Mouse (Mus musculus) intestine, embryonic 16.5 days (tissue): ENCODE measurements around the gene Map1s. TPM values are rescaled to one million over a fixed set of nuclear protein-coding genes. Genes with fewer than 3 reads are reported as not detected.

Experiments used
- ATAC-seq: fragments of 200-750 bp; cut with Nextera tagmentation; 2 replicates; pipeline ENCODE4 v1.8.0; 2017; ENCODE audit warnings: moderate TSS enrichment, moderate library complexity
- H3K27ac ChIP-seq: fragments of 300-500 bp; sonication (generic); 2 replicates; pipeline ENCODE4 v1.5.1; 2014; ENCODE audit warnings: mild to moderate bottlenecking, low read length
- H3K27me3 ChIP-seq: fragments of 300-500 bp; sonication (generic); replicated peaks from 2 replicates; pipeline ENCODE4 v1.6.1; 2014; ENCODE audit warnings: low read length, control low read depth, mixed read lengths; ENCODE audit not compliant: control insufficient read depth, insufficient read depth
- H3K36me3 ChIP-seq: fragments of 300-500 bp; sonication (generic); 2 replicates; pipeline ENCODE4 v1.6.1; 2014; ENCODE audit warnings: low read length, control low read depth; ENCODE audit not compliant: control insufficient read depth, insufficient read depth
- H3K4me1 ChIP-seq: fragments of 300-500 bp; sonication (generic); 2 replicates; pipeline ENCODE4 v1.6.1; 2014; ENCODE audit warnings: low read length, control low read depth, mixed read lengths; ENCODE audit not compliant: control insufficient read depth, insufficient read depth
- H3K4me2 ChIP-seq: fragments of 300-500 bp; sonication (generic); 2 replicates; pipeline ENCODE4 v1.6.1; 2014; ENCODE audit warnings: low read depth, low read length, control low read depth
- H3K4me3 ChIP-seq: fragments of 300-500 bp; sonication (generic); 2 replicates; pipeline ENCODE4 v1.5.1; 2014; ENCODE audit warnings: mild to moderate bottlenecking, low read length
- H3K9ac ChIP-seq: fragments of 300-500 bp; sonication (generic); 2 replicates; pipeline ENCODE4 v1.6.1; 2014; ENCODE audit warnings: low read depth, low read length
- H3K9me3 ChIP-seq: fragments of 300-500 bp; sonication (generic); 2 replicates; pipeline ENCODE4 v1.6.1; 2016; ENCODE audit warnings: low read length, control low read depth; ENCODE audit not compliant: control insufficient read depth
- WGBS: fragments of 180-500 bp; shearing (Covaris S2); extraction: QIAGEN DNeasy Blood & Tissue Kit; methylation state at CpG from one replicate; pipeline ENCODE4 v1.1.7; 2014; 5-methylcytosine and 5-hydroxymethylcytosine counted together
- microRNA counts: library from miRNA; unstranded; fragments of <30 nt; microRNA quantifications from one replicate; lab custom pipeline; 2016
- microRNA-seq: library from miRNA; unstranded; fragments of <30 nt; microRNA quantifications from one replicate; pipeline ENCODE4, GENCODE M21; 2016
- polyA plus RNA-seq: library from polyadenylated mRNA; unstranded; fragments of >200 nt; fragmentation: Nextera tagmentation; extraction: Ambion mirVana; gene quantifications from 2 replicates; pipeline ENCODE4 v1.2.1, GENCODE M21; 2015

The Map1s gene
- polyA plus RNA-seq, 1 experiment from 2014 or later = 32.6 TPM

GRCm38 (mm10) chr8:70949847-70950246, 44.1 kb downstream of the Map1s start:
- Histone ChIP-seq H3K4me2 (no peak overlapping the region), H3K4me1 (no peaks in the 10 kb centered on the region), H3K27ac (no peak overlapping the region), H3K36me3 (no peaks in the 10 kb centered on the region), H3K27me3 (no peaks in the 10 kb centered on the region), H3K9me3 (no peaks in the 10 kb centered on the region), H3K9ac (no peak overlapping the region), H3K4me3 (no peak overlapping the region)
- ATAC-seq = no peak
- 66% methylated on average over 1 of the region's 1 CpGs for WGBS

GRCm38 (mm10) chr8:70960703-70961472, 55.2 kb downstream of the Map1s start:
- ATAC-seq = no peak
- H3K27ac ChIP-seq = no peak overlapping the region
- 66% methylated on average over 14 of the region's 14 CpGs for WGBS

GRCm38 (mm10) chr8:70964159-70964558, 58.4 kb downstream of the Map1s start:
- H3K36me3 ChIP-seq = no peaks in the 10 kb centered on the region
- H3K4me3 ChIP-seq = no peak overlapping the region
- H3K27ac ChIP-seq = no peak overlapping the region
- no peaks in the 10 kb centered on the region for H3K4me1 ChIP-seq
- no peaks in the 10 kb centered on the region for H3K9me3 ChIP-seq
- no peak overlapping the region for H3K4me2 ChIP-seq
- peak; percentile 38; the same call in 1 of the 2 replicates for ATAC-seq
- no peak overlapping the region for H3K9ac ChIP-seq
- WGBS = 2% methylated on average over 3 of the region's 3 CpGs
- H3K27me3 ChIP-seq = no peaks in the 10 kb centered on the region

More at GRCm38 (mm10) chr8:70960703-70961472, 55.2 kb downstream of the Map1s start:
- Histone ChIP-seq H3K9me3 (no peaks in the 10 kb centered on the region), H3K9ac (no peak overlapping the region), H3K4me2 (no peak overlapping the region), H3K27me3 (no peaks in the 10 kb centered on the region), H3K4me3 (no peak overlapping the region), H3K4me1 (no peaks in the 10 kb centered on the region), H3K36me3 (no peaks in the 10 kb centered on the region)

- H3K9me3 ChIP-seq = no peaks in the 10 kb centered on the region
- ATAC-seq = no peak
- H3K4me2 ChIP-seq = no peak overlapping the region
- H3K27ac ChIP-seq = no peak overlapping the region
- H3K27me3 ChIP-seq = no peaks in the 10 kb centered on the region
- H3K4me1 ChIP-seq = no peaks in the 10 kb centered on the region
- H3K9ac ChIP-seq = no peak overlapping the region
- H3K36me3 ChIP-seq = no peaks in the 10 kb centered on the region
- H3K4me3 ChIP-seq = no peak overlapping the region
Observed at GRCm38 (mm10) chr8:70964861-70965260, 59.1 kb downstream of the Map1s start.

MicroRNAs within 50 kb of the gene (microRNA counts, 519-probe panel; counts per million panel counts)
- 35.7 counts per million for microRNA mmu-miR-1969 (lab: Ali Mortazavi, UCI)

Small RNAs within 50 kb of the gene (microRNA-seq; reads per million reads assigned to microRNA genes)
- gene Mir1969 (1.4 reads per million), gene Mir7067 (0.68 reads per million)

Other genes starting within 250 kb of the Map1s start
- 88.3 and 101 TPM in 2 replicates for gene Pgpep1, start 245.5 kb upstream of the Map1s start, polyA plus RNA-seq
- 228 and 246 TPM in 2 replicates for gene Lsm4, start 232.7 kb upstream of the Map1s start, polyA plus RNA-seq
- gene Jund, start 207.0 kb upstream of the Map1s start, polyA plus RNA-seq = 37.3 and 52.2 TPM in 2 replicates
- gene Iqcn, start 202.5 kb upstream of the Map1s start, polyA plus RNA-seq = not detected in 2 replicates
- gene Gm3336, start 187.4 kb upstream of the Map1s start, polyA plus RNA-seq = 3.3 and 4.1 TPM in 2 replicates
- gene Pde4c, start 182.2 kb upstream of the Map1s start, polyA plus RNA-seq = 0.28 and 0.64 TPM in 2 replicates
- gene Rab3a, start 151.3 kb upstream of the Map1s start, polyA plus RNA-seq = 24.9 and 25.6 TPM in 2 replicates
- gene Mpv17l2, start 145.0 kb upstream of the Map1s start, polyA plus RNA-seq = 78.6 and 79.8 TPM in 2 replicates
- gene Pik3r2, start 129.2 kb upstream of the Map1s start, polyA plus RNA-seq = 63.7 and 65.3 TPM in 2 replicates
- 12.9 and 15.1 TPM in 2 replicates for gene Mast3, start 100.9 kb upstream of the Map1s start, polyA plus RNA-seq
- gene Il12rb1, start 97.5 kb upstream of the Map1s start, polyA plus RNA-seq = 0.27 and 0.34 TPM in 2 replicates
- gene Arrdc2, start 66.2 kb upstream of the Map1s start, polyA plus RNA-seq = 8.3 and 9.0 TPM in 2 replicates
- gene Kcnn1, start 42.7 kb upstream of the Map1s start, polyA plus RNA-seq = 1.0 and 1.2 TPM in 2 replicates
- gene Ccdc124, start 32.0 kb upstream of the Map1s start, polyA plus RNA-seq = 79.3 and 90.1 TPM in 2 replicates
- 0.31 and 0.32 TPM in 2 replicates for gene Slc5a5, start 13.2 kb upstream of the Map1s start, polyA plus RNA-seq
- 4,291 and 4,407 TPM in 2 replicates for gene Rpl18a, start 8.5 kb upstream of the Map1s start, polyA plus RNA-seq